Mouse (Mus musculus) liver, postnatal 0 days (tissue): ENCODE results near the gene Lysmd1. TPM values are rescaled to one million over a fixed set of nuclear protein-coding genes. Genes with fewer than 3 reads are reported as not detected.

Experiments
- ATAC-seq: fragments of 200-750 bp; cut with Nextera tagmentation; 2 replicates; pipeline ENCODE4 v1.8.0; 2017; ENCODE audit warnings: mild to moderate bottlenecking, moderate library complexity
- DNase-seq: peaks from one replicate; pipeline ENCODE4 v3.0.0-alpha.2; 2016
- H3K27ac ChIP-seq: fragments of 300-500 bp; sonication (generic); 2 replicates; pipeline ENCODE4 v1.5.1; 2014; ENCODE audit warnings: antibody characterized with exemption, moderate library complexity, mild to moderate bottlenecking, low read depth
- H3K27me3 ChIP-seq: fragments of 300-500 bp; sonication (generic); 2 replicates; pipeline ENCODE4 v1.6.1; 2014; ENCODE audit warnings: low read length, control low read depth, mixed read lengths; ENCODE audit not compliant: insufficient read depth
- H3K36me3 ChIP-seq: fragments of 300-500 bp; sonication (generic); replicated peaks from 2 replicates; pipeline ENCODE4 v1.6.1; 2014; ENCODE audit warnings: mild to moderate bottlenecking, control low read depth, low read length, moderate library complexity, mixed read lengths; ENCODE audit not compliant: insufficient read depth
- H3K4me1 ChIP-seq: fragments of 300-500 bp; sonication (generic); 2 replicates; pipeline ENCODE4 v1.6.1; 2014; ENCODE audit warnings: antibody characterized with exemption, mild to moderate bottlenecking, control low read depth; ENCODE audit not compliant: insufficient read depth
- H3K4me2 ChIP-seq: fragments of 300-500 bp; sonication (generic); 2 replicates; pipeline ENCODE4 v1.6.1; 2014; ENCODE audit warnings: low read depth, mild to moderate bottlenecking, low read length, moderate library complexity, mixed read lengths
- H3K4me3 ChIP-seq: fragments of 300-500 bp; sonication (generic); 2 replicates; pipeline ENCODE4 v1.5.1; 2014; ENCODE audit warnings: low read depth, low read length
- H3K9ac ChIP-seq: fragments of 300-500 bp; sonication (generic); replicated peaks from 2 replicates; pipeline ENCODE4 v1.6.1; 2014; ENCODE audit warnings: mild to moderate bottlenecking, moderate library complexity
- H3K9me3 ChIP-seq: fragments of 300-500 bp; sonication (generic); 2 replicates; pipeline ENCODE4 v1.6.1; 2016; ENCODE audit warnings: mild to moderate bottlenecking, control low read depth, low read length, mixed read lengths
- CTCF ChIP-seq: sonication (generic); IDR thresholded peaks from 2 replicates; pipeline ENCODE4 v1.5.1; 2016; ENCODE audit warnings: antibody characterized with exemption, low read depth
- EP300 ChIP-seq: IDR thresholded peaks from 2 replicates; pipeline ENCODE4 v1.6.1; 2016; ENCODE audit warnings: antibody characterized with exemption, low read depth, mild to moderate bottlenecking
- WGBS: fragments of 180-500 bp; shearing (Covaris S2); extraction: QIAGEN DNeasy Blood & Tissue Kit; methylation state at CpG from one replicate; pipeline ENCODE4 v1.1.7; 2014; ENCODE audit not compliant: insufficient replicate concordance; 5-methylcytosine and 5-hydroxymethylcytosine counted together
- polyA plus RNA-seq: library from polyadenylated mRNA; unstranded; fragments of >200 nt; fragmentation: Nextera tagmentation; extraction: Ambion mirVana; gene quantifications from 2 replicates; pipeline ENCODE4 v1.2.1, GENCODE M21; 2015

The Lysmd1 gene
- polyA plus RNA-seq, 1 experiment from 2014 or later: 6.7 TPM

DNA sequence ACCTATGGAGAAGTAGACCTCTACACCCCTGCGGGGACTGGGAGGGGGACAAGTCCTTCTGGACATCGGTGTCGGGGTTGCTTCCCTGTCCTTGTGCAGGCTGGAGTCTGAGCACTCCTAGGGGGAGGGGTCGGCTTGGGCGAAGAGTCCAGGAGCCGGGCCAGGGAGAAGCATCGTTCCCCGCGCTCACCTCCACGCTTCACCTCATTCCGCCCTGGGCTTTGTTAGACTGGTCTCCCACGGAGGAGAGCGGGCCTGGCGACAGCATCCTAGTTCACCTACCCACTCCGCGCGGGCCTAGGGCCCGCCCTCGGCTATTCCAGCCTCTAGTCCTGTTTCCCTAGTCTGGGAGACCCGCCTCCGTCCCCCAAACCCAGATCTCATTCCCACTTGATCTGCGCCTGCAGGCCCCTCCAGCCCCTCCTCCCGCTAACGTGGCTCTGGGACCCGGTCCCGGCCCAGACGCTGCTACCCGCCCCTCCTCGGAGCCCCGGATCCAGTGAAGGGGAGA is 27.2 kb downstream of the Lysmd1 start:
- no peaks in the 10 kb centered on the region for H3K36me3 ChIP-seq
- no peak overlapping the region; the same call in 1 of the 2 replicates for H3K9ac ChIP-seq
- H3K4me1 ChIP-seq: peaks cover 8% of the 10 kb centered on the region; the same call in 1 of the 2 replicates
- DNase-seq (no peak), ATAC-seq (no peak)
- no peak for TF ChIP-seq EP300
- TF ChIP-seq CTCF: no peak
- H3K4me3 ChIP-seq: peak overlapping the region; percentile 63
- H3K4me2 ChIP-seq: peak overlapping the region; percentile 98
- 4% methylated on average over 29 of the region's 30 CpGs for WGBS
- no peak overlapping the region for H3K27ac ChIP-seq
- no peaks in the 10 kb centered on the region for H3K9me3 ChIP-seq
- peaks cover 32% of the 10 kb centered on the region for H3K27me3 ChIP-seq

DNA sequence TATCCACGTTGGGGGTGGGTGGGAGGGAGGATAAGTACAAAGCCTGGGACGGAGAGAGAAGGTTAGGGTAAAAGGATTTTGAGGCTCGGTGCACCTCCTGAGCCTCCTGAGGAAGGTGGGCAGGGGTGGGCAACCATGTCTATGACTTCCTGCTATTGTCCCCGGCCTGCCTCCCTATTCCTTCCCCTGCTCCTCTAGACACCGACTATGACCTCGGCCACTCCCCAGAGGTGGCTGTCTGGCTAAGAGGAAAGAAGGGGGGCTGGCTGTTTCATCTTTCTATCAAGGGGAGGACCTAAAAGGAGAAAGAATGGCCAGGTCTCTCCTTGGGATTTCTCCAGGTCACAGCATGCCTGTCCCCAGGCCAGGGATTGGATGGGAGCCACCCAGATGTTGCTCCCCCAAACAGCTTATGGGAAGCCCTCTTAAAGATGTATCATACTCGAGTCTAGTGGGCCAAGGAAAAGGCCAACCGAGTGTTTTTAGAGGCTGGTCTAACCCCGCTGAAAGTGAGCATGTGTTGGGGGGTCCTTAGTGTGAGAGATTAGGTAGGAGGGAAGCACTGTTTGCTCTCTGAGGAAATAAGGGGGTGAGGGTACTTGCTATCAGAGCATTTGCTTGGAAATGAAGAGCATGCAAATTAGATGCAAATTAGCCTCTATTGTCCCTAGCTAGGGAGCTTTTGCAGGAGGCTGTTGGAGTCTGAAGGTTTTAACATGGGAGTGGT is 27.9 kb downstream of the Lysmd1 start:
- WGBS: 19% methylated on average over 9 of the region's 9 CpGs
- DNase-seq (no peak), ATAC-seq (no peak)
- no peaks in the 10 kb centered on the region for H3K36me3 ChIP-seq
- peaks cover 8% of the 10 kb centered on the region; the same call in 1 of the 2 replicates for H3K4me1 ChIP-seq
- H3K9me3 ChIP-seq: no peaks in the 10 kb centered on the region
- H3K9ac ChIP-seq: no peak overlapping the region; the same call in 1 of the 2 replicates
- 0 out of 2 replicates have a peak overlapping the region, but pooled peaks have one; percentile 98 for H3K4me2 ChIP-seq
- peaks cover 32% of the 10 kb centered on the region for H3K27me3 ChIP-seq
- H3K27ac ChIP-seq: no peak overlapping the region
- peak overlapping the region; percentile 63; the same call in 1 of the 2 replicates for H3K4me3 ChIP-seq
- no peak for TF ChIP-seq CTCF
- no peak for TF ChIP-seq EP300

DNA sequence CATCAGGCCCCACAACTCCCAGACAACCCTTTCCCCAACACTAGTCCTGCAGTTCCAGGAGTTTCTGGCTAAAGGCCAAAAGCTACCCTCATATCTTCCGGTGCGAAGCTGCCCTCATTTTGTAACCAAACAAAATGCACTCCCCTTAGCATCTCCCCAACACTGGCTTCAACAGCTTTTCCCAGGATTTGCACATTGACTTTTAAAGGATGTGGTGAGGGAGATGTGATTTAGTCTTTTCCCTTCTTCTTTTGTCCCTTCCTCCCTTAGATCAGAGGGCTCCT is 28.4 kb downstream of the Lysmd1 start:
- ATAC-seq (no peak), DNase-seq (no peak)
- Histone ChIP-seq H3K4me1 (peaks cover 8% of the 10 kb centered on the region; the same call in 1 of the 2 replicates), H3K4me3 (no peak overlapping the region), H3K9ac (no peak overlapping the region), H3K9me3 (no peaks in the 10 kb centered on the region), H3K36me3 (no peaks in the 10 kb centered on the region), H3K4me2 (no peak overlapping the region), H3K27ac (no peak overlapping the region), H3K27me3 (peaks cover 32% of the 10 kb centered on the region)
- TF ChIP-seq CTCF (no peak), EP300 (no peak)
- 59% methylated on average over 2 of the region's 2 CpGs for WGBS

GRCm38 (mm10) chr3:95163419-95164255 is 29.7 kb downstream of the Lysmd1 start:
- H3K27me3 ChIP-seq: peaks cover 32% of the 10 kb centered on the region
- H3K36me3 ChIP-seq: no peaks in the 10 kb centered on the region
- WGBS: 75% methylated on average over 11 of the region's 11 CpGs
- no peak for ATAC-seq
- no peak for DNase-seq
- peak overlapping the region; percentile 18; the same call in 1 of the 2 replicates for H3K4me2 ChIP-seq
- no peaks in the 10 kb centered on the region for H3K9me3 ChIP-seq
- H3K27ac ChIP-seq: no peak overlapping the region
- H3K9ac ChIP-seq: no peak overlapping the region
- H3K4me3 ChIP-seq: no peak overlapping the region
- TF ChIP-seq CTCF (no peak), EP300 (no peak)
- H3K4me1 ChIP-seq: peaks cover 8% of the 10 kb centered on the region; the same call in 1 of the 2 replicates

GRCm38 (mm10) chr3:95164256-95164550 is 30.3 kb downstream of the Lysmd1 start:
- H3K27ac ChIP-seq: no peak overlapping the region
- TF ChIP-seq EP300 (no peak), CTCF (no peak)
- H3K27me3 ChIP-seq: peaks cover 32% of the 10 kb centered on the region
- ATAC-seq (no peak), DNase-seq (no peak)
- H3K4me2 ChIP-seq: no peak overlapping the region
- 74% methylated on average over 5 of the region's 5 CpGs for WGBS
- no peak overlapping the region for H3K4me3 ChIP-seq
- peaks cover 8% of the 10 kb centered on the region; the same call in 1 of the 2 replicates for H3K4me1 ChIP-seq
- H3K9ac ChIP-seq: no peak overlapping the region
- no peaks in the 10 kb centered on the region for H3K36me3 ChIP-seq
- H3K9me3 ChIP-seq: no peaks in the 10 kb centered on the region

- Histone ChIP-seq H3K9me3 (no peaks in the 10 kb centered on the region), H3K27ac (no peak overlapping the region), H3K4me1 (peaks cover 2% of the 10 kb centered on the region; the same call in 1 of the 2 replicates), H3K27me3 (peaks cover 34% of the 10 kb centered on the region), H3K9ac (no peak overlapping the region), H3K4me2 (no peak overlapping the region), H3K36me3 (no peaks in the 10 kb centered on the region), H3K4me3 (no peak overlapping the region)
- no peak for ATAC-seq
- WGBS: 55% methylated on average over 5 of the region's 5 CpGs
- no peak for DNase-seq
- TF ChIP-seq EP300 (no peak), CTCF (no peak)
Measured at GRCm38 (mm10) chr3:95164840-95165239, 31.0 kb downstream of the Lysmd1 start.
